Mouse (Mus musculus) spleen, adult 2 months (tissue): Measurements from ENCODE around the gene Cntn3.

Experiments
- CTCF ChIP-seq: fragments of 200-500 bp; IDR thresholded peaks from 2 replicates; pipeline ENCODE4 v1.5.1; 2011; ENCODE audit warnings: mild to moderate bottlenecking, inconsistent platforms; ENCODE audit not compliant: insufficient read depth, insufficient read length, insufficient replicate concordance; ENCODE audit errors: extremely low read depth
- POLR2A ChIP-seq: fragments of 200-500 bp; IDR thresholded peaks from 2 replicates; pipeline ENCODE4 v1.6.1; 2011; ENCODE audit warnings: low read depth, low read length, inconsistent platforms

DNA sequence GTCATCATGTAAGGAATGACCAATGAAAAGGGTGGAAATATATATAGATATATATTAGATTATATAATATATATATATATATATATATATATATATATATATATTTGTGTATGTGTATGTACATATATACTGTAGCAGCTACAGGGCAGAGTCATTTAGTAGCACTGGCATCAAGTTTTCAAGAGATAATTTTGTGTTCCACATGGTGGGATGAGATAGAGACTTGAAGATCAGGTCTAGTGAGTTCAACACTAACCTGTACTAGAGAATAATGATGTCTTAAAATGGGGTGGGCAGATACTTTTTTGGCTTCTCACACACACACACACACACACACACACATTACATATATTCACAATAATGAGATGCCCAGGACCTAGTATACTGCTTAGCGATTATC is 7.7 kb downstream of the Cntn3 start:
- TF ChIP-seq CTCF (no peak), POLR2A (no peak)
